Mouse (Mus musculus): ENCODE results near the gene Hs2st1. TPM values are rescaled to one million over a fixed set of nuclear protein-coding genes. Genes with fewer than 3 reads are reported as not detected.
A peak's percentile ranks its signal among the peaks of the same experiment; 100 is the strongest.

Gene Hs2st1
- polyA plus RNA-seq (2016; fragmentation: Nextera tagmentation; extraction: Ambion mirVana) = 24.1 and 25.1 TPM in 2 replicates

- under 1% methylated on average over 56 of the region's 69 CpGs for WGBS
- H3K4me3 ChIP-seq = peak within 1 kb of the TSS; percentile 81
- ATAC-seq (ENCODE audit: low FRiP score) = peak; percentile 98
- peak within 1 kb of the TSS; percentile 96 for H3K27ac ChIP-seq
- H3K4me2 ChIP-seq (replicated peaks) = peak within 1 kb of the TSS; percentile 90
- peaks cover 28% of the 10 kb centered on the region for H3K4me1 ChIP-seq
- peak within 1 kb of the TSS; percentile 93 for H3K9ac ChIP-seq
- no peaks in the 10 kb centered on the region for H3K27me3 ChIP-seq
- no peaks in the 10 kb centered on the region for H3K9me3 ChIP-seq (replicated peaks)
- no peaks in the 10 kb centered on the region; the same call in 1 of the 2 replicates for H3K36me3 ChIP-seq
Observed at GRCm38 (mm10) chr3:144570047-144570815, at the start of gene Hs2st1, which contains the start of gene Selenof. Gene Hs2st1 (minus strand): TSS chr3:144570181. Gene Selenof (plus strand): TSS chr3:144570304.

GRCm38 (mm10) chr3:144617633-144618180 is 47.7 kb upstream of the Hs2st1 start:
- Histone ChIP-seq H3K9ac (no peak overlapping the region), H3K27me3 (no peaks in the 10 kb centered on the region), H3K4me1 (0 out of 2 replicates have a peak, but pooled peaks cover 2% of the 10 kb centered on the region), H3K4me2 (replicated peaks) (no peak overlapping the region), H3K27ac (no peak overlapping the region), H3K36me3 (no peaks in the 10 kb centered on the region), H3K9me3 (replicated peaks) (no peaks in the 10 kb centered on the region), H3K4me3 (no peak overlapping the region)
- ATAC-seq (ENCODE audit: low FRiP score) = no peak
- 86% methylated on average over 10 of the region's 10 CpGs for WGBS

GRCm38 (mm10) chr3:144616654-144617425 is 46.9 kb upstream of the Hs2st1 start:
- no peak overlapping the region for H3K4me2 ChIP-seq (replicated peaks)
- H3K36me3 ChIP-seq = no peaks in the 10 kb centered on the region
- peaks cover 5% of the 10 kb centered on the region; the same call in 1 of the 2 replicates for H3K4me1 ChIP-seq
- H3K4me3 ChIP-seq = no peak overlapping the region
- peak; percentile 94 for ATAC-seq (ENCODE audit: low FRiP score)
- 0 out of 2 replicates have a peak overlapping the region, but pooled peaks have one; percentile 3 for H3K27ac ChIP-seq
- H3K9me3 ChIP-seq (replicated peaks) = no peaks in the 10 kb centered on the region
- no peak overlapping the region for H3K9ac ChIP-seq
- 44% methylated on average over 8 of the region's 8 CpGs for WGBS
- H3K27me3 ChIP-seq = no peaks in the 10 kb centered on the region

GRCm38 (mm10) chr3:144615459-144615858 is 45.5 kb upstream of the Hs2st1 start:
- H3K9me3 ChIP-seq (replicated peaks) = no peaks in the 10 kb centered on the region
- H3K27ac ChIP-seq = no peak overlapping the region
- H3K36me3 ChIP-seq = no peaks in the 10 kb centered on the region
- no peak overlapping the region for H3K4me3 ChIP-seq
- peaks cover 11% of the 10 kb centered on the region; the same call in 1 of the 2 replicates for H3K4me1 ChIP-seq
- no peaks in the 10 kb centered on the region for H3K27me3 ChIP-seq
- WGBS = 89% methylated on average over 9 of the region's 9 CpGs
- no peak for ATAC-seq (ENCODE audit: low FRiP score)
- no peak overlapping the region for H3K4me2 ChIP-seq (replicated peaks)
- H3K9ac ChIP-seq = no peak overlapping the region

- no peak overlapping the region for H3K4me2 ChIP-seq (replicated peaks)
- H3K9ac ChIP-seq = no peak overlapping the region
- H3K36me3 ChIP-seq = no peaks in the 10 kb centered on the region
- H3K27me3 ChIP-seq = no peaks in the 10 kb centered on the region
- no peak for ATAC-seq (ENCODE audit: low FRiP score)
- 82% methylated on average over 10 of the region's 10 CpGs for WGBS
- no peaks in the 10 kb centered on the region for H3K9me3 ChIP-seq (replicated peaks)
- no peak overlapping the region for H3K27ac ChIP-seq
- H3K4me3 ChIP-seq = no peak overlapping the region
- peaks cover 12% of the 10 kb centered on the region; the same call in 1 of the 2 replicates for H3K4me1 ChIP-seq
Observed at GRCm38 (mm10) chr3:144614698-144615097, 44.7 kb upstream of the Hs2st1 start.

GRCm38 (mm10) chr3:144614277-144614676 is 44.3 kb upstream of the Hs2st1 start:
- Histone ChIP-seq H3K4me3 (no peak overlapping the region), H3K27ac (no peak overlapping the region), H3K4me1 (peaks cover 12% of the 10 kb centered on the region; the same call in 1 of the 2 replicates), H3K9ac (no peak overlapping the region), H3K4me2 (replicated peaks) (no peak overlapping the region), H3K9me3 (replicated peaks) (no peaks in the 10 kb centered on the region), H3K36me3 (no peaks in the 10 kb centered on the region), H3K27me3 (no peaks in the 10 kb centered on the region)
- no peak for ATAC-seq (ENCODE audit: low FRiP score)
- WGBS = 87% methylated on average over 6 of the region's 6 CpGs

GRCm38 (mm10) chr3:144612382-144612781 is 42.4 kb upstream of the Hs2st1 start:
- no peak overlapping the region for H3K4me3 ChIP-seq
- peaks cover 12% of the 10 kb centered on the region; the same call in 1 of the 2 replicates for H3K4me1 ChIP-seq
- no peaks in the 10 kb centered on the region for H3K27me3 ChIP-seq
- 72% methylated on average over 6 of the region's 6 CpGs for WGBS
- no peak overlapping the region for H3K9ac ChIP-seq
- H3K4me2 ChIP-seq (replicated peaks) = no peak overlapping the region
- ATAC-seq (ENCODE audit: low FRiP score) = no peak
- H3K36me3 ChIP-seq = no peaks in the 10 kb centered on the region
- H3K27ac ChIP-seq = no peak overlapping the region
- H3K9me3 ChIP-seq (replicated peaks) = no peaks in the 10 kb centered on the region

- 57% methylated on average over 8 of the region's 8 CpGs for WGBS
- no peak overlapping the region for H3K4me3 ChIP-seq
Observed at GRCm38 (mm10) chr3:144611626-144612271, 41.8 kb upstream of the Hs2st1 start.

GRCm38 (mm10) chr3:144610759-144611158 is 40.8 kb upstream of the Hs2st1 start:
- ATAC-seq (ENCODE audit: low FRiP score) = no peak
- H3K9me3 ChIP-seq (replicated peaks) = no peaks in the 10 kb centered on the region
- H3K36me3 ChIP-seq = no peaks in the 10 kb centered on the region
- no peaks in the 10 kb centered on the region for H3K27me3 ChIP-seq
- H3K4me2 ChIP-seq (replicated peaks) = no peak overlapping the region
- H3K9ac ChIP-seq = no peak overlapping the region
- peaks cover 10% of the 10 kb centered on the region; the same call in 1 of the 2 replicates for H3K4me1 ChIP-seq
- 37% methylated on average over 5 of the region's 5 CpGs for WGBS
- no peak overlapping the region for H3K27ac ChIP-seq
- no peak overlapping the region for H3K4me3 ChIP-seq

More at GRCm38 (mm10) chr3:144611626-144612271, 41.8 kb upstream of the Hs2st1 start:
- Histone ChIP-seq H3K9ac (no peak overlapping the region), H3K9me3 (replicated peaks) (no peaks in the 10 kb centered on the region), H3K36me3 (no peaks in the 10 kb centered on the region), H3K27me3 (no peaks in the 10 kb centered on the region), H3K27ac (no peak overlapping the region), H3K4me2 (replicated peaks) (no peak overlapping the region), H3K4me1 (peaks cover 10% of the 10 kb centered on the region; the same call in 1 of the 2 replicates)
- ATAC-seq (ENCODE audit: low FRiP score) = no peak

- Histone ChIP-seq H3K27me3 (no peaks in the 10 kb centered on the region), H3K4me3 (no peak overlapping the region), H3K4me2 (replicated peaks) (no peak overlapping the region), H3K9ac (no peak overlapping the region), H3K4me1 (peaks cover 10% of the 10 kb centered on the region), H3K27ac (no peak overlapping the region), H3K36me3 (no peaks in the 10 kb centered on the region), H3K9me3 (replicated peaks) (no peaks in the 10 kb centered on the region)
- 92% methylated on average over 5 of the region's 5 CpGs for WGBS
- no peak for ATAC-seq (ENCODE audit: low FRiP score)
Observed at GRCm38 (mm10) chr3:144608090-144608489, 38.1 kb upstream of the Hs2st1 start.

- ATAC-seq (ENCODE audit: low FRiP score) = no peak
- no peaks in the 10 kb centered on the region for H3K9me3 ChIP-seq (replicated peaks)
- WGBS = 68% methylated on average over 4 of the region's 4 CpGs
- no peak overlapping the region for H3K4me3 ChIP-seq
- peaks cover 5% of the 10 kb centered on the region; the same call in 1 of the 2 replicates for H3K4me1 ChIP-seq
- no peaks in the 10 kb centered on the region for H3K27me3 ChIP-seq
- H3K9ac ChIP-seq = no peak overlapping the region
- H3K4me2 ChIP-seq (replicated peaks) = no peak overlapping the region
- H3K36me3 ChIP-seq = no peaks in the 10 kb centered on the region; the same call in 1 of the 2 replicates
- H3K27ac ChIP-seq = no peak overlapping the region
Observed at GRCm38 (mm10) chr3:144606449-144606848, 36.5 kb upstream of the Hs2st1 start.
